Mouse (Mus musculus): ENCODE measurements around the gene Fli1. TPM values are rescaled to one million over a fixed set of nuclear protein-coding genes. Genes with fewer than 3 reads are reported as not detected.

Fli1 gene
- polyA plus RNA-seq, 1 experiment: not detected

- WGBS: 86% methylated on average over 5 of the region's 5 CpGs
- Histone ChIP-seq H3K4me1 (ENCODE audit: control insufficient read depth, insufficient read depth, low read length) (no peaks in the 10 kb centered on the region), H3K4me3 (ENCODE audit: insufficient read depth, low read depth, low read length) (no peak overlapping the region), H3K27ac (ENCODE audit: insufficient read depth, low read depth, low read length) (no peak overlapping the region)
- TF ChIP-seq POLR2A (IDR thresholded peaks at IDR 0.05; ENCODE audit: insufficient read depth, low read depth, low read length) (no peak), CTCF (IDR thresholded peaks at IDR 0.05; ENCODE audit: insufficient read depth, low read depth, low read length) (no peak)
Observed at GRCm38 (mm10) chr9:32376863-32377590, 165.6 kb downstream of the Fli1 start.

GRCm38 (mm10) chr9:32376031-32376430 lies 166.6 kb downstream of the Fli1 start:
- Histone ChIP-seq H3K4me1 (ENCODE audit: control insufficient read depth, insufficient read depth, low read length) (no peaks in the 10 kb centered on the region), H3K4me3 (ENCODE audit: insufficient read depth, low read depth, low read length) (no peak overlapping the region), H3K27ac (ENCODE audit: insufficient read depth, low read depth, low read length) (no peak overlapping the region)
- no peak for TF ChIP-seq CTCF (IDR thresholded peaks at IDR 0.05; ENCODE audit: insufficient read depth, low read depth, low read length)
- no peak for TF ChIP-seq POLR2A (IDR thresholded peaks at IDR 0.05; ENCODE audit: insufficient read depth, low read depth, low read length)
- WGBS: 90% methylated on average over 7 of the region's 7 CpGs

- TF ChIP-seq CTCF (IDR thresholded peaks at IDR 0.05; ENCODE audit: insufficient read depth, low read depth, low read length) (no peak), POLR2A (IDR thresholded peaks at IDR 0.05; ENCODE audit: insufficient read depth, low read depth, low read length) (no peak)
- Histone ChIP-seq H3K27ac (ENCODE audit: insufficient read depth, low read depth, low read length) (no peak overlapping the region), H3K4me1 (ENCODE audit: control insufficient read depth, insufficient read depth, low read length) (no peaks in the 10 kb centered on the region), H3K4me3 (ENCODE audit: insufficient read depth, low read depth, low read length) (no peak overlapping the region)
- 91% methylated on average over 6 of the region's 6 CpGs for WGBS
Observed at GRCm38 (mm10) chr9:32373656-32374055, 169.0 kb downstream of the Fli1 start.

Other genes starting within 250 kb of the Fli1 start
- gene Kcnj5, start 198.5 kb downstream of the Fli1 start, polyA plus RNA-seq (2012; ENCODE audit: insufficient read depth, insufficient read length, low replicate concordance, missing spikeins): not detected in 2 replicates
- gene Kcnj1, start 170.4 kb downstream of the Fli1 start, polyA plus RNA-seq (2012; ENCODE audit: insufficient read depth, insufficient read length, low replicate concordance, missing spikeins): not detected in 2 replicates
- 180 and 306 TPM in 2 replicates for gene Ets1, start 93.4 kb upstream of the Fli1 start, polyA plus RNA-seq (2012; ENCODE audit: insufficient read depth, insufficient read length, low replicate concordance, missing spikeins)

Measured in olfactory bulb, adult 2 months (tissue).